Mouse (Mus musculus) spleen, adult 2 months (tissue): ENCODE measurements at regions not wholly inside any gene's neighbourhood (a gene's known extent, or its start where the extent isn't known, plus 50 kb on each side); places are given as distances from the start of the nearest gene placed in this dataset.

Source experiments
- DNase-seq, 2 experiments: peaks; one replicate each; pipeline versions ENCODE4 v3.0.0 to v3.0.0-alpha.2; 2012 to 2021; ENCODE audit warnings: low spot score in 2 of 2, low read depth in 1 of 2
- H3K27ac ChIP-seq: fragments of 200-500 bp; 2 replicates; pipeline ENCODE4 v1.5.1; 2012; ENCODE audit warnings: low read length, inconsistent platforms; ENCODE audit not compliant: insufficient read depth
- H3K27me3 ChIP-seq: fragments of 200-500 bp; 2 replicates; pipeline ENCODE4 v1.6.1; 2012; ENCODE audit warnings: mild to moderate bottlenecking, moderate library complexity, low read length, inconsistent platforms; ENCODE audit not compliant: control insufficient read depth, insufficient read depth
- H3K36me3 ChIP-seq: fragments of 200-500 bp; 2 replicates; pipeline ENCODE4 v1.6.1; 2012; ENCODE audit warnings: mild to moderate bottlenecking, low read length, inconsistent platforms; ENCODE audit not compliant: control insufficient read depth, insufficient read depth
- H3K4me1 ChIP-seq: fragments of 200-500 bp; 2 replicates; pipeline ENCODE4 v1.6.1; 2011; ENCODE audit warnings: inconsistent platforms; ENCODE audit not compliant: control insufficient read depth, insufficient read depth, insufficient read length
- H3K4me3 ChIP-seq: fragments of 200-500 bp; 2 replicates; pipeline ENCODE4 v1.5.1; 2011; ENCODE audit warnings: mild to moderate bottlenecking, inconsistent platforms; ENCODE audit not compliant: insufficient read depth, insufficient read length; ENCODE audit errors: extremely low read depth
- CTCF ChIP-seq: fragments of 200-500 bp; IDR thresholded peaks from 2 replicates; pipeline ENCODE4 v1.5.1; 2011; ENCODE audit warnings: mild to moderate bottlenecking, inconsistent platforms; ENCODE audit not compliant: insufficient read depth, insufficient read length, insufficient replicate concordance; ENCODE audit errors: extremely low read depth
- POLR2A ChIP-seq: fragments of 200-500 bp; IDR thresholded peaks from 2 replicates; pipeline ENCODE4 v1.6.1; 2011; ENCODE audit warnings: low read depth, low read length, inconsistent platforms
- WGBS: fragments of 180-500 bp; shearing (Covaris S2); methylation state at CpG from one replicate; pipeline ENCODE4 v1.1.7; 2018; 5-methylcytosine and 5-hydroxymethylcytosine counted together

GRCm38 (mm10) chr9:76734387-76734786 lies 167.5 kb upstream of the Fam83b start:
- TF ChIP-seq POLR2A (no peak), CTCF (no peak)
- no peak overlapping the region for H3K4me3 ChIP-seq
- H3K36me3 ChIP-seq: no peaks in the 10 kb centered on the region

GRCm38 (mm10) chr9:76733812-76734211 lies 166.9 kb upstream of the Fam83b start:
- DNase-seq: no peak
- no peak for TF ChIP-seq POLR2A
- TF ChIP-seq CTCF: no peak
- H3K27me3 ChIP-seq: no peaks in the 10 kb centered on the region
- H3K27ac ChIP-seq: no peak overlapping the region
- no peak overlapping the region for H3K4me3 ChIP-seq
- no peaks in the 10 kb centered on the region for H3K36me3 ChIP-seq
- H3K4me1 ChIP-seq: no peaks in the 10 kb centered on the region

More at GRCm38 (mm10) chr9:76734387-76734786, 167.5 kb upstream of the Fam83b start:
- DNase-seq: no peak
- Histone ChIP-seq H3K4me1 (no peaks in the 10 kb centered on the region), H3K27ac (no peak overlapping the region), H3K27me3 (no peaks in the 10 kb centered on the region)
- 63% methylated on average over 1 of the region's 1 CpGs for WGBS

GRCm38 (mm10) chr9:76722881-76723280 lies 156.0 kb upstream of the Fam83b start:
- Histone ChIP-seq H3K4me1 (no peaks in the 10 kb centered on the region), H3K36me3 (no peaks in the 10 kb centered on the region), H3K27me3 (no peaks in the 10 kb centered on the region), H3K4me3 (no peak overlapping the region), H3K27ac (no peak overlapping the region)
- DNase-seq: no peak
- TF ChIP-seq CTCF (no peak), POLR2A (no peak)
- 27% methylated on average over 3 of the region's 3 CpGs for WGBS

GRCm38 (mm10) chr9:76715852-76716251 lies 148.9 kb upstream of the Fam83b start:
- TF ChIP-seq CTCF (no peak), POLR2A (no peak)
- 62% methylated on average over 1 of the region's 1 CpGs for WGBS
- Histone ChIP-seq H3K27ac (no peak overlapping the region), H3K36me3 (no peaks in the 10 kb centered on the region), H3K4me1 (no peaks in the 10 kb centered on the region), H3K27me3 (no peaks in the 10 kb centered on the region), H3K4me3 (no peak overlapping the region)
- DNase-seq: no peak

GRCm38 (mm10) chr9:76706451-76706850 lies 139.5 kb upstream of the Fam83b start:
- Histone ChIP-seq H3K4me3 (no peak overlapping the region), H3K27me3 (no peaks in the 10 kb centered on the region), H3K36me3 (no peaks in the 10 kb centered on the region), H3K27ac (no peak overlapping the region), H3K4me1 (no peaks in the 10 kb centered on the region)
- TF ChIP-seq POLR2A (no peak), CTCF (no peak)
- WGBS: 61% methylated on average over 1 of the region's 1 CpGs
- DNase-seq: no peak

- no peak overlapping the region for H3K27ac ChIP-seq
- 64% methylated on average over 5 of the region's 5 CpGs for WGBS
- no peak for DNase-seq
Observed at GRCm38 (mm10) chr9:76705786-76706185, 138.9 kb upstream of the Fam83b start.

GRCm38 (mm10) chr9:76695547-76695946 lies 128.6 kb upstream of the Fam83b start:
- no peak overlapping the region for H3K27ac ChIP-seq

More at GRCm38 (mm10) chr9:76705786-76706185, 138.9 kb upstream of the Fam83b start:
- H3K36me3 ChIP-seq: no peaks in the 10 kb centered on the region
- no peaks in the 10 kb centered on the region for H3K4me1 ChIP-seq
- no peak overlapping the region for H3K4me3 ChIP-seq
- no peaks in the 10 kb centered on the region for H3K27me3 ChIP-seq
- no peak for TF ChIP-seq CTCF
- TF ChIP-seq POLR2A: no peak

GRCm38 (mm10) chr9:76692976-76693375 lies 126.1 kb upstream of the Fam83b start:
- H3K27ac ChIP-seq: no peak overlapping the region
- no peaks in the 10 kb centered on the region for H3K27me3 ChIP-seq
- no peaks in the 10 kb centered on the region for H3K4me1 ChIP-seq
- DNase-seq: no peak
- TF ChIP-seq POLR2A (no peak), CTCF (no peak)
- H3K36me3 ChIP-seq: no peaks in the 10 kb centered on the region
- H3K4me3 ChIP-seq: no peak overlapping the region
- 73% methylated on average over 4 of the region's 4 CpGs for WGBS

More at GRCm38 (mm10) chr9:76695547-76695946, 128.6 kb upstream of the Fam83b start:
- Histone ChIP-seq H3K27me3 (no peaks in the 10 kb centered on the region), H3K4me3 (no peak overlapping the region), H3K36me3 (no peaks in the 10 kb centered on the region), H3K4me1 (no peaks in the 10 kb centered on the region)
- no peak for DNase-seq
- TF ChIP-seq POLR2A (no peak), CTCF (no peak)
- 82% methylated on average over 4 of the region's 4 CpGs for WGBS
